17 mouse cellular contexts compared by ENCODE assay signal in the genomic region with DNA sequence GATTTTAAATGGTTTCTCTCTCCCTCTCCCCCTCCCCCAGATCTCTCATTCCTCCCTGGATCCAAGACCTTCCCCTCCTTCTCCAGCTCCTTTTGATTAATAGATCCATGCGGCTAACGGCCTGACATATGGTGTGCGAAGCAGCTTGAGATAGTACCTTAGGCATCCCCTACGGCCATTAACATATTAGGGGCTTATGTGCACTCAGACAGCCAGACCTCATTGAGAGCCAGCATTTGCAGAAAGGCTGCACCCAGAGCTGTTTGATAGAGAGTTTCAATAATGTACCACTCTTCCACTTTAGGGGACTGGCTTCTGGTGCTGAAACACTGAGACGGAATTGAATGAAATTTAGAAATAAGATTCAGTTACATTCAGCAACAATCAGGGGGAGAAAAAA. TPM values are rescaled to one million over a fixed set of nuclear protein-coding genes. Genes with fewer than 3 reads are reported as not detected.
DNase-seq lines count a peak whose midpoint lies in the region; ATAC-seq and TF ChIP-seq lines count a peak whose summit lies in the region.
"Had no signal": no experiment of that assay in that cellular context is flagged by ENCODE, and none has a peak within 500 bp of the region (broad histone marks: within the 10 kb centered on the region; RNA-seq: fewer than 3 reads in every experiment).

No protein-coding gene starts in this region.

- TF ChIP-seq CTCF in brain, embryonic 14.5 days (IDR thresholded peaks at IDR 0.05; ENCODE audit: borderline replicate concordance, extremely low read depth, insufficient read depth, insufficient read length) = no peak

- no peak overlapping the region for H3K27ac ChIP-seq in forebrain, embryonic 12.5 days
- peak overlapping the region; percentile 29; the same call in 1 of the 2 replicates for H3K27ac ChIP-seq in hindbrain, embryonic 14.5 days
- peak overlapping the region; percentile 54; the same call in 1 of the 2 replicates for H3K27ac ChIP-seq in midbrain, embryonic 14.5 days (replicated peaks; ENCODE audit: low read depth, low read length)
- H3K27ac ChIP-seq in kidney, embryonic 14.5 days (ENCODE audit: low read depth, low read length) = no peak overlapping the region
- H3K27ac ChIP-seq: layer of hippocampus, adult 2 months; lung, embryonic 15.5 days had no signal

- H3K4me1 ChIP-seq in forebrain, embryonic 12.5 days = peaks cover 17% of the 10 kb centered on the region
- peaks cover 5% of the 10 kb centered on the region for H3K4me1 ChIP-seq in hindbrain, embryonic 14.5 days (replicated peaks; ENCODE audit: control insufficient read depth, insufficient read depth, low read length)
- H3K4me1 ChIP-seq in midbrain, embryonic 14.5 days (ENCODE audit: control insufficient read depth, insufficient read depth, low read length) = 0 out of 2 replicates have a peak, but pooled peaks cover 3% of the 10 kb centered on the region
- peaks cover 8% of the 10 kb centered on the region for H3K4me1 ChIP-seq in kidney, embryonic 14.5 days (ENCODE audit: control insufficient read depth, insufficient read depth, low read length)

- no peaks in the 10 kb centered on the region for H3K9me3 ChIP-seq in forebrain, embryonic 12.5 days
- no peaks in the 10 kb centered on the region for H3K9me3 ChIP-seq in hindbrain, embryonic 14.5 days (ENCODE audit: control insufficient read depth, low read length)
- H3K9me3 ChIP-seq in midbrain, embryonic 14.5 days (ENCODE audit: control insufficient read depth, low read length) = no peaks in the 10 kb centered on the region
- H3K9me3 ChIP-seq in kidney, embryonic 14.5 days (ENCODE audit: control insufficient read depth, low read length) = no peaks in the 10 kb centered on the region
- H3K9me3 ChIP-seq: lung, embryonic 15.5 days; megakaryocyte, embryonic 14.5 days had no signal

- peak; percentile 34; the same call in 1 of the 2 replicates for ATAC-seq in forebrain, embryonic 12.5 days (ENCODE audit: low FRiP score)
- ATAC-seq in hindbrain, embryonic 14.5 days (ENCODE audit: low FRiP score) = peak; percentile 34; the same call in 1 of the 2 replicates
- ATAC-seq in midbrain, embryonic 14.5 days (ENCODE audit: low FRiP score, low TSS enrichment) = no peak
- ATAC-seq in kidney, embryonic 14.5 days (ENCODE audit: low FRiP score, low TSS enrichment) = no peak

- TF ChIP-seq POLR2A in brain, embryonic 14.5 days (IDR thresholded peaks at IDR 0.05; ENCODE audit: borderline replicate concordance, extremely low read depth, insufficient read depth, insufficient read length, poor library complexity, severe bottlenecking) = no peak

- 0% methylated on average over 5 of the region's 5 CpGs for WGBS in forebrain, embryonic 12.5 days
- under 1% methylated on average over 5 of the region's 5 CpGs for WGBS in hindbrain, embryonic 14.5 days
- WGBS in midbrain, embryonic 14.5 days = under 1% methylated on average over 5 of the region's 5 CpGs
- under 1% methylated on average over 5 of the region's 5 CpGs for WGBS in kidney, embryonic 14.5 days

- H3K36me3 ChIP-seq in forebrain, embryonic 12.5 days (replicated peaks) = no peaks in the 10 kb centered on the region
- no peaks in the 10 kb centered on the region for H3K36me3 ChIP-seq in hindbrain, embryonic 14.5 days (replicated peaks; ENCODE audit: control insufficient read depth, insufficient read depth)
- no peaks in the 10 kb centered on the region for H3K36me3 ChIP-seq in midbrain, embryonic 14.5 days (ENCODE audit: control insufficient read depth, insufficient read depth, low read length)
- no peaks in the 10 kb centered on the region for H3K36me3 ChIP-seq in kidney, embryonic 14.5 days (ENCODE audit: control insufficient read depth, insufficient read depth, low read length)
- H3K36me3 ChIP-seq: lung, embryonic 15.5 days had no signal

- H3K9ac ChIP-seq in forebrain, embryonic 12.5 days = no peak overlapping the region
- H3K9ac ChIP-seq in hindbrain, embryonic 14.5 days = peak overlapping the region; percentile 31; the same call in 1 of the 2 replicates
- H3K9ac ChIP-seq in midbrain, embryonic 14.5 days (replicated peaks; ENCODE audit: low read length) = no peak overlapping the region
- no peak overlapping the region for H3K9ac ChIP-seq in kidney, embryonic 14.5 days (ENCODE audit: low read depth, low read length)
- H3K9ac ChIP-seq: lung, embryonic 15.5 days had no signal

- DNase-seq in brain, embryonic 14.5 days (ENCODE audit: low read depth) = peak; percentile 86
- no peak for DNase-seq in hindbrain, embryonic 14.5 days (ENCODE audit: low spot score)
- DNase-seq in midbrain, embryonic 14.5 days = peak; percentile 73
- DNase-seq in layer of hippocampus, adult 9-10 months (ENCODE audit: low spot score) = no peak
- no peak for DNase-seq in urinary bladder, postnatal 4 days (ENCODE audit: low spot score in 2 of 2)
- no peak for DNase-seq in MN1 (ENCODE audit: low spot score)
- DNase-seq: heart, postnatal 4 days; kidney, adult 2 months; right cerebral cortex, postnatal 14 days; thymus, adult 2 months had no signal

- H3K27me3 ChIP-seq in forebrain, embryonic 12.5 days = peaks cover 67% of the 10 kb centered on the region
- H3K27me3 ChIP-seq in hindbrain, embryonic 14.5 days (ENCODE audit: control insufficient read depth, insufficient read depth, low read length) = peaks cover 66% of the 10 kb centered on the region
- peaks cover 52% of the 10 kb centered on the region for H3K27me3 ChIP-seq in midbrain, embryonic 14.5 days (ENCODE audit: control insufficient read depth, insufficient read depth, low read length)
- H3K27me3 ChIP-seq in kidney, embryonic 14.5 days (ENCODE audit: control insufficient read depth, insufficient read depth, low read length) = peaks cover 67% of the 10 kb centered on the region

- H3K4me2 ChIP-seq in forebrain, embryonic 12.5 days = no peak overlapping the region
- H3K4me2 ChIP-seq in hindbrain, embryonic 14.5 days (replicated peaks) = 0 out of 2 replicates have a peak overlapping the region, but pooled peaks have one; percentile 15
- H3K4me2 ChIP-seq in midbrain, embryonic 14.5 days (ENCODE audit: low read length) = peak overlapping the region; percentile 55
- no peak overlapping the region for H3K4me2 ChIP-seq in kidney, embryonic 14.5 days (replicated peaks; ENCODE audit: low read depth, low read length)
- H3K4me2 ChIP-seq: heart, embryonic 11.5 days; liver, embryonic 11.5 days; lung, embryonic 15.5 days had no signal

- no peak overlapping the region for H3K4me3 ChIP-seq in forebrain, embryonic 12.5 days (replicated peaks)
- H3K4me3 ChIP-seq in hindbrain, embryonic 14.5 days (replicated peaks; ENCODE audit: low read length) = no peak overlapping the region
- H3K4me3 ChIP-seq in midbrain, embryonic 14.5 days (replicated peaks; ENCODE audit: low read depth, low read length) = peak overlapping the region; percentile 10; the same call in 1 of the 2 replicates
- no peak overlapping the region for H3K4me3 ChIP-seq in kidney, embryonic 14.5 days (ENCODE audit: low read length)
- H3K4me3 ChIP-seq: layer of hippocampus, adult 2 months; lung, embryonic 15.5 days; megakaryocyte, embryonic 14.5 days had no signal

RNA-seq across cellular contexts. Expression of gene Pou4f1, which starts 10.8 kb away (rescaled TPM):
- 12.7 and 28.4 TPM in 2 replicates for polyA plus RNA-seq in brain, embryonic 14.5 days (2012; rRNA removed)
- polyA plus RNA-seq in forebrain, embryonic 12.5 days (2016; fragmentation: Nextera tagmentation; extraction: Ambion mirVana) = 2.2 and 4.8 TPM in 2 replicates
- 44.9 and 49.5 TPM in 2 replicates for polyA plus RNA-seq in hindbrain, embryonic 14.5 days (2014; fragmentation: Nextera tagmentation; extraction: Ambion mirVana)
- polyA plus RNA-seq in midbrain, embryonic 14.5 days (2014; fragmentation: Nextera tagmentation; extraction: Ambion mirVana) = 60.4 and 103 TPM in 2 replicates
- polyA plus RNA-seq in kidney, embryonic 14.5 days (2014; fragmentation: Nextera tagmentation; extraction: Ambion mirVana) = 0.10 and 0.64 TPM in 2 replicates
- polyA plus RNA-seq: kidney, adult 2 months had no signal

Comparison
In these comparisons a context has a peak if more than half of its experiments do, and no peak if none do; other contexts are left out.
1. DNase-seq: peak in brain, embryonic 14.5 days (single experiment) and midbrain, embryonic 14.5 days (single experiment); none in hindbrain, embryonic 14.5 days (single experiment), layer of hippocampus, adult 9-10 months (single experiment), urinary bladder, postnatal 4 days (0 of 2) and MN1 (single experiment).
2. ATAC-seq: peak in forebrain, embryonic 12.5 days (single experiment) and hindbrain, embryonic 14.5 days (single experiment); none in midbrain, embryonic 14.5 days (single experiment) and kidney, embryonic 14.5 days (single experiment).
3. H3K27ac ChIP-seq: peak in hindbrain, embryonic 14.5 days (single experiment) and midbrain, embryonic 14.5 days (single experiment); none in forebrain, embryonic 12.5 days (single experiment) and kidney, embryonic 14.5 days (single experiment).
4. H3K4me2 ChIP-seq: peak in hindbrain, embryonic 14.5 days (single experiment) and midbrain, embryonic 14.5 days (single experiment); none in forebrain, embryonic 12.5 days (single experiment) and kidney, embryonic 14.5 days (single experiment).